Mouse (Mus musculus): ENCODE data around the gene 4930426L09Rik. TPM values are rescaled to one million over a fixed set of nuclear protein-coding genes. Genes with fewer than 3 reads are reported as not detected.
"Not testable (repeated sequence)": the region's sequence is repeated elsewhere in the genome, so short reads cannot be mapped to it uniquely, and the experiment has no call there.

Gene 4930426L09Rik
- polyA plus RNA-seq, 1 experiment, result 1.4 TPM

DNA sequence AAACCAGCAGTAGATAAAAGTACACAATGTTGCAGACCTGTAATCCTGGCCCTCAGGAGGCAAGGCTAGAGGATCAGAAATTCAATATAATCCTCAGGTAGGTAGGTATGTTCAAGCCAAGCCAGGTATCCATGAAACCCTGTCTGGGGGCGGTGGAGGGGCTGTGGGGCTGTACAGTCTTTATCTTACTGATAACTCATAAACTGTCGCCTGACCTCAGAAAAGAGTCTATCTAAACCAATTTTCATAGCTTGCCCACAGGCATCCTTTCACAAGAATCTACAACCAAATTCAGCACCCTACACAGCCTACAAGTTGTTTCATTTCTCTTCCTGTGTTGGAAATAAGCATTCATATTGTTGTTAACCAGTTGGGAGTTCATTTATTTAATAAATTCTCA is 1.3 kb downstream of the 4930426L09Rik start:
- Histone ChIP-seq H3K4me1 (ENCODE audit: control insufficient read depth, insufficient read depth, low read length) (peaks cover 2% of the 10 kb centered on the region; the same call in 1 of the 2 replicates), H3K4me3 (ENCODE audit: insufficient read depth, low read length) (no peak overlapping the region; the same call in 1 of the 2 replicates), H3K27ac (ENCODE audit: insufficient read depth, low read length) (no peak overlapping the region)
- no peak for TF ChIP-seq CTCF (IDR thresholded peaks at IDR 0.05; ENCODE audit: extremely low read depth, insufficient read depth, low read length)
- TF ChIP-seq POLR2A (IDR thresholded peaks at IDR 0.05; ENCODE audit: extremely low read depth, insufficient read depth, low read length), result no peak

DNA sequence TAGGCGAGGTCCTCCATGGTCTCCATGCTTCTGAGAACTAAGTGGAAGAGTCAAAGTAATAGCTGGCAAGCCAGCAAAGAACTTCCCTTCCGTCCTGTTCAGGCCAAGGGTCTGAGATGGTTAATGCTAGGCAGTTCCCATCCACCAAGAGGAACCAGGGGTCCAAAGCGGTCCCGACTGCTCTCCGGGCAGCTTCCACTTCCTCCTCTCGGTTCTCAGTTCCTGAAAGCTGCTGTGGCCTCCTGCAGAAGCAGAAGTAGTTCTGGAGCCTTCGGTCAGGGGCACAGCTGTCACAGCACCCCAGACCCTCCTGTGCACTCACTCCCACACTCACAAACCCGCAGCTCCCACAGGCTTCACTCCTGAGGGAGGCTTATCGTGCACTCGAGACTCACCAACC is 6.7 kb downstream of the 4930426L09Rik start:
- TF ChIP-seq POLR2A (IDR thresholded peaks at IDR 0.05; ENCODE audit: extremely low read depth, insufficient read depth, low read length), result no peak

DNA sequence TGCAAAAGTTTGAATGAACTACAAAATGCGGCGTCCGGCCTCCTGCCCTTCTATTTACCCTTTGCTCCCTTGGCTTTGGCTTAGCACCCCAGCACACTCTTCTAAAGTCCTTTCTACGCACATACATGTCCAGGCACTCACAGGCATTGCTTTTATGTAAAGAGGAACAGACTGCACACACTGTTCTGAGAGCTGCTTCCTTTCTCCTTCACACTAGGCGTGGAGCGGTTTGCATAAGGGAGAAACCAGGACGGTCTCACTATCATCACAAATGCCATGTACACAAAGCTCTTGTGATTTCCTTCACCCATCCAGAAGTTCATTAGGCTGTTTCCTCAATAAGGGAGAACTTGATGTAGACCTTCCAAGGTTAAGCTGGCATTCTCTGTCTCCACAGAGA is 8.0 kb downstream of the 4930426L09Rik start:
- H3K4me3 ChIP-seq (ENCODE audit: insufficient read depth, low read length), result no peak overlapping the region
- no peaks in the 10 kb centered on the region for H3K4me1 ChIP-seq (ENCODE audit: control insufficient read depth, insufficient read depth, low read length)
- TF ChIP-seq POLR2A (IDR thresholded peaks at IDR 0.05; ENCODE audit: extremely low read depth, insufficient read depth, low read length), result no peak
- no peak for TF ChIP-seq CTCF (IDR thresholded peaks at IDR 0.05; ENCODE audit: extremely low read depth, insufficient read depth, low read length)
- no peak overlapping the region for H3K27ac ChIP-seq (ENCODE audit: insufficient read depth, low read length)

More for the DNA sequence above, 6.7 kb downstream of the 4930426L09Rik start:
- H3K27ac ChIP-seq (ENCODE audit: insufficient read depth, low read length), result no peak overlapping the region
- no peak overlapping the region for H3K4me3 ChIP-seq (ENCODE audit: insufficient read depth, low read length)
- no peaks in the 10 kb centered on the region for H3K4me1 ChIP-seq (ENCODE audit: control insufficient read depth, insufficient read depth, low read length)

DNA sequence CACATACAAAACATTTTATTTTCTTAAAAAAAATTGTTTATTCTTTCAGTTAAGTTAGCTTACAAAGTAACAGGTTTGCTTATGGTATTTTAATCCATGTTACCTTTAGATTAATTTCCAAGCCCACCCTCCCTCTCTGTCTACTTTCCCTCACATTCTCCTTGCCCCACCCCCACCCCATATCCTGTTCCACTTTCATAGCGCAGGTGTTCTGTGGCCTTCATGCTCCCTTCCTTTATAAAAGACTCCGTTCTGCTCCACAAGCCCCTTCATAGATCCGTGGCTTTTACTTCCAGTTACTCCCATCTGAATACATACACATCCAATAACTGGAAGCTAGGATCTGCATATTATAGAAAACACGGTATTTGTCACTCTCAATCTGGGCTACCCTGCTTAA is 9.4 kb downstream of the 4930426L09Rik start:
- TF ChIP-seq POLR2A (IDR thresholded peaks at IDR 0.05; ENCODE audit: extremely low read depth, insufficient read depth, low read length) (no peak), CTCF (IDR thresholded peaks at IDR 0.05; ENCODE audit: extremely low read depth, insufficient read depth, low read length) (no peak)
- Histone ChIP-seq H3K4me1 (ENCODE audit: control insufficient read depth, insufficient read depth, low read length) (no peaks in the 10 kb centered on the region), H3K4me3 (ENCODE audit: insufficient read depth, low read length) (no peak overlapping the region), H3K27ac (ENCODE audit: insufficient read depth, low read length) (no peak overlapping the region)

DNA sequence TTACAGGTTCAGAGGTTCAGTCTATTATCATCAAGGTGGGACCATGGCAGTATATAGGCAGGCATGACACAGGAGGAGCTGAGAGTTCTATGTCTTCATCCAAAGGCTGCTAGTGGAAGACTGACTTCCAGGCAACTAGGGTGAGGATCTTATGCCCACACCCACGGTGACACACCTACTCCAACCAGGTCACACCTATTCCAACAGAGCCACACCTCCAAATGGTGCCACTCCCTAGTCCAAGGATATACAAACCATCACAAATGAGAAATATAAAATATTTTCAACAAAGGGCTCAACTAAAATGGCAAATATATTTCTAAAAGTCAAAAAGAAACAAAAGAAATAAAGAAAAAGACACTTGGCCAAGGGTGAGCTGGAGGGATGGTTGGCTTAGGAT is 12.4 kb downstream of the 4930426L09Rik start:
- H3K4me1 ChIP-seq (ENCODE audit: control insufficient read depth, insufficient read depth, low read length); H3K27ac ChIP-seq (ENCODE audit: insufficient read depth, low read length); H3K4me3 ChIP-seq (ENCODE audit: insufficient read depth, low read length): not testable (repeated sequence)

DNA sequence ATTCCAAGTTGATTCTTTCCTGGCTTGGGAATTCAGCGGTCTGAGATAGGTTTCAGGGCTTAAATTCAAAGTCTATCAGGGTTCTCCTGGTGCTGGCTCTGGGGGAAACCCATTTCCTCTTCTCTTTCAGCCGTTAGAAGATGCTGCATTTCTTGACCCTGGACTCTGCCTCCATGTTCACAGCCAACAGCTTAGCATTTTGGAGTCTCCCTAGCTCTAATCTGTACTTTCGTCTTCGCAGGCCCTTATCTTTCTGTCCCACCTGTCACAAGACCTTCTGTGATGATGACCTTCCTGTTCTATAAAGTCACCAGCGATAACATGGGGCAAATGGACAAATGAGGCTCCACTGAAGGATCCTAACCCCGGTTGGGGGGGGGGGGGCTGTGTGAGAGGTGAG is 13.3 kb downstream of the 4930426L09Rik start:
- Histone ChIP-seq H3K27ac (ENCODE audit: insufficient read depth, low read length) (no peak overlapping the region), H3K4me3 (ENCODE audit: insufficient read depth, low read length) (no peak overlapping the region), H3K4me1 (ENCODE audit: control insufficient read depth, insufficient read depth, low read length) (no peaks in the 10 kb centered on the region)
- TF ChIP-seq POLR2A (IDR thresholded peaks at IDR 0.05; ENCODE audit: extremely low read depth, insufficient read depth, low read length) (no peak), CTCF (IDR thresholded peaks at IDR 0.05; ENCODE audit: extremely low read depth, insufficient read depth, low read length) (no peak)

DNA sequence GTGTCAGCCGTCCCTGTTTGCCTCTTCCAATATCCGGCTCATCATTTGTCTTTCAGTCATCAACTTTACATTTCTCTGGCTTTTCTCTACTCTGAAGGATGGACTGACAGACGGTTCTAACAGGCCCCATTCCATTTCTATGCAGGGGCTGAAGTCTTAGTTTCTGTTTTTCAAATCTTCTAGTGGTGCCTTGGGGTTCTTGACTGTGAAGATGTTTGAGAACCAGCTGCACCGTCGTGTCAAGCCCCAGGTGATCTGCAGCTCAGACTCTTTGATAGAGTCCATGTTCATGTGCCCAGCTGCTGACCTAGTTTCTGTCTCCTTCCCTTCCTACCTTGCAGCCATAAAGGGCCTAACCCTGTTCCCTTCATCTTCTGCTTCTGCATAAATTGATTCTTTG is 18.2 kb downstream of the 4930426L09Rik start:
- H3K4me3 ChIP-seq (ENCODE audit: insufficient read depth, low read length), result no peak overlapping the region
- no peaks in the 10 kb centered on the region for H3K4me1 ChIP-seq (ENCODE audit: control insufficient read depth, insufficient read depth, low read length)
- H3K27ac ChIP-seq (ENCODE audit: insufficient read depth, low read length), result no peak overlapping the region
- TF ChIP-seq CTCF (IDR thresholded peaks at IDR 0.05; ENCODE audit: extremely low read depth, insufficient read depth, low read length) (no peak), POLR2A (IDR thresholded peaks at IDR 0.05; ENCODE audit: extremely low read depth, insufficient read depth, low read length) (no peak)

DNA sequence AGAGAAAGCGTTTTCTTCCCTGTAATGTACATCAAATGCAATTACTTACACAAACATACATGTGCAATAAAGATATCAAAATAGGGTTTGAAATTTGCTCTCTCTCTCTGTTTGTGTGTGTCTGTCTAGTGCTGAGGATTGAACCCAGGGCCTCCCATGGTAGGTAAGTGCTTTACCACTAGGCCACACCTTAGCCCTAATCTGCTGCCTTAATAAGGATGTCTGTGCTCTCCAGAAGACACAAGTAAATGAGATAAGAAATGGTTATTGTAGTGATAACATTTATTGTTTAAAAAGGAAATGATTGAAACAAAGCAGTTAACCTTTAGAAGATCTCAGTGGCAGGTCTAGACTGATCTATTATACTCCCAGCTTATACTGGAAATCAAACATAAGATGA is 18.7 kb downstream of the 4930426L09Rik start:
- no peaks in the 10 kb centered on the region for H3K4me1 ChIP-seq (ENCODE audit: control insufficient read depth, insufficient read depth, low read length)
- H3K4me3 ChIP-seq (ENCODE audit: insufficient read depth, low read length), result no peak overlapping the region
- H3K27ac ChIP-seq (ENCODE audit: insufficient read depth, low read length), result no peak overlapping the region
- TF ChIP-seq POLR2A (IDR thresholded peaks at IDR 0.05; ENCODE audit: extremely low read depth, insufficient read depth, low read length), result no peak
- no peak for TF ChIP-seq CTCF (IDR thresholded peaks at IDR 0.05; ENCODE audit: extremely low read depth, insufficient read depth, low read length)

DNA sequence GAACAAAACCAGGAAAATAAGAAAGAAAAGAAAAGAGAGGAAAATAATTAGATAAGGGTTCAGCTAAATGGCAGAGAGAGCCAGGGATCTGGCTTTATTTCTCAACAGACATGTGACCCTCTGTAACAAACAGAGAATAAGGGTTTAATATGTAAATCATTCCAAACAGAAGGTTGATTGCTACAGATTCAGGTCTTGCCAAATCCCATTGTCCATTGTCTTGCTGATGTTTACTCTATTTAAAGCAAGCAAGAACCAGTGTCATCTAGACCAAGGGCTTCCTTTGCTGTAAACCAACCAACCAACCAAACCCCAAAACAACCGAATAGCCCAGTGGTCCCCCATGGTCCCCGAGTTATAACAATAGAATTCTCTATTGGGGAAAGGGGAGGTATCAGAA is 19.9 kb downstream of the 4930426L09Rik start:
- no peak overlapping the region for H3K27ac ChIP-seq (ENCODE audit: insufficient read depth, low read length)
- TF ChIP-seq POLR2A (IDR thresholded peaks at IDR 0.05; ENCODE audit: extremely low read depth, insufficient read depth, low read length) (no peak), CTCF (IDR thresholded peaks at IDR 0.05; ENCODE audit: extremely low read depth, insufficient read depth, low read length) (no peak)
- H3K4me1 ChIP-seq (ENCODE audit: control insufficient read depth, insufficient read depth, low read length), result no peaks in the 10 kb centered on the region
- no peak overlapping the region for H3K4me3 ChIP-seq (ENCODE audit: insufficient read depth, low read length)

DNA sequence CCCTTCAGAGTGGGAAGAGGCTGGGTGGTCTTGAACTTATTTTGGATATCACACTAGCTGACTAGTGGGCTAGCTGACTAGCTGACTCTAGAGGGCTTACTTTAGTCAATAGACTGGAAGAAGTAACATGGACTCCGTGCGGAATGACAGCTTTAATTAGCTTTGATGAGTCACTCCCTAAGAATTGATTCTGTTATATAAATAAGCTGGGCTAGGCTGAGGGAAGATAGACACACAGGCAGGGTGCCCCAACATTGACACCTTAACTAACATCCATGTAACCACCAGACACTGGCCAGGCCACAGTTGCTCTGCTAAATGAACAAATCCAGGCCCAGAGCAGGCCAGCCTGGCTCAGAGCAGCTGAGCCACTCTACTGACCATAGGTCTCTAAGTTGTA is 26.7 kb downstream of the 4930426L09Rik start:
- Histone ChIP-seq H3K4me1 (ENCODE audit: control insufficient read depth, insufficient read depth, low read length) (no peaks in the 10 kb centered on the region), H3K4me3 (ENCODE audit: insufficient read depth, low read length) (no peak overlapping the region)
- TF ChIP-seq POLR2A (IDR thresholded peaks at IDR 0.05; ENCODE audit: extremely low read depth, insufficient read depth, low read length), result no peak
- no peak for TF ChIP-seq CTCF (IDR thresholded peaks at IDR 0.05; ENCODE audit: extremely low read depth, insufficient read depth, low read length)

DNA sequence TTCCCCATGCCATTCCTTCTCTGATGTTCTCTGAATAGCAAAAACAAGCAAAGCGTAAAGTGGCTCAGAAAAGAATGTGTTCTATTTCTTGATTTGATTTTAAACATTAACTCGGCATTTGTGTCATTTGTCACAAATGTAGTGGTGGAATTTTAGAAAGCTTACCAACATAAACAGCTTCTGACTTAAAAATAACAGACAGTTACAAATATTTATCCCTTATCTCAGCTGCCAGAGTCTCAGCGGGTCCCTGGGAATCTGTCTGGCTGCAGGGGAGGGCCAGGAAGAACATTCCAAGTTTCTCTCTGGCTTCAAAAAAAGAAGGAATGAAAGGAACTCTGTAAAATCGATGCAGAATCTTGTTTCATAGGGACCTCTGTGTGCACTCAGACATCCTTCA is 39.3 kb downstream of the 4930426L09Rik start:
- Histone ChIP-seq H3K4me1 (ENCODE audit: control insufficient read depth, insufficient read depth, low read length) (no peaks in the 10 kb centered on the region), H3K4me3 (ENCODE audit: insufficient read depth, low read length) (no peak overlapping the region), H3K27ac (ENCODE audit: insufficient read depth, low read length) (no peak overlapping the region)
- TF ChIP-seq CTCF (IDR thresholded peaks at IDR 0.05; ENCODE audit: extremely low read depth, insufficient read depth, low read length), result no peak
- TF ChIP-seq POLR2A (IDR thresholded peaks at IDR 0.05; ENCODE audit: extremely low read depth, insufficient read depth, low read length), result no peak

More for the DNA sequence above, 26.7 kb downstream of the 4930426L09Rik start:
- H3K27ac ChIP-seq (ENCODE audit: insufficient read depth, low read length), result no peak overlapping the region

All from cortical plate, adult 2 months (tissue).